Mouse (Mus musculus): ENCODE measurements around the gene Pigk.

Gene Pigk

DNA sequence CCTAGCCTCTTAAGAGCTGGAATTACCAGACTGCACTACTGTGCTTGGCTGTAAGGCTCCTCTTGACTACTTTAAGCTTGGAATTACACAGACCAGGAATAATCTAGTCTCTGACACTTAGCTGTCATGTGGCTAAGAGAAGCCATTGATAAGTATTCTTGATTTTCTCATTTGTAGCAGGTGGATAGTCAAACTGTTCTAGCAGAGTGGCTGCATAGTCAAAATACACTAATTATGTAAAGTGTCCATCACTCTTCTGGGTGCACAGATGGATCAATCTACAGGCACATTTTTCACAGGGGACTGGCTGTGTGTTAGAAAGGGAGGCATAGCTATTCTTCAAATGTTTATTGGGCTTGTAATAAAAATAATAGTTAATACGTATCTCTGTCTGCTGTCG is 276.9 kb downstream of the Pigk start:
- DNase-seq (ENCODE audit: low spot score), result no peak

DNA sequence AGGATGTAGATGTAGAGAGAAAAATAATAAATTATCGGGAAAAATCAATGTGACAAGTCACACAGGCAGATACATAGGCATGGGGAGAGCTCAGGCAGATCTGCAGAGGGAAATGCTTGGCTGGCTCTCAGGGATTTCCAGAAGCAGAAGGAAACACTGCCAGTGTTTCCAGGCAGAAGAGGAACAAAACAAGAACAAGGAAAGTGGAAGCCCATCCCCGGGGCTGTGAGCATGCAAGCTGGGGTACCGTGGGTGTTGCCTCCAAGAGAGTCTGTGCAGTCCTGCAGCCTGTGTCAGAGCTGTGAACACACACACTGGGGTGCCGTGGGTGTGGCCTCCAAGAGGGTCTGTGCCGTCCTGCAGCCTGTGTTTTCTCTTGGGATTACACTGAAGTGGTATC is 279.7 kb downstream of the Pigk start:
- DNase-seq (ENCODE audit: low spot score), result no peak

DNA sequence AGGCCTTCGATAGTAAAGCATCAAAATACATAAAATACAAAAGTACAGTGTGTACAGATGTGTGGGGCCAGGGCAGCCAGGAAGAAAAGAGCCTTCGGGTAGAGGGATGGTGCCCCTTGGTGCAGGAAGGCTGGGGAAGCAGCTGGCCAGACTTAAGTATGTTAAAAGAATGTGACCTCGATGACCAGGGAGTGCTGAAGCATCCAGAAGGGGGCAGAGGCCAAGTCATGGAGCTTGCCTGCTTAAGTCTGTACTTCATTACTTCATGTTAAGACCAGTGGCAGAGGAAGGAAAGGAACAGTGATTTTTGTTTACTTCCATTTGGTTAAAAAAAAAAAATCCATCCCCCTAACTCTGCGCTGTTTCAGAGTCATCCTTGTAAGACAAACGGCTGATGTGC is 284.2 kb downstream of the Pigk start:
- DNase-seq (ENCODE audit: low spot score), result no peak

DNA sequence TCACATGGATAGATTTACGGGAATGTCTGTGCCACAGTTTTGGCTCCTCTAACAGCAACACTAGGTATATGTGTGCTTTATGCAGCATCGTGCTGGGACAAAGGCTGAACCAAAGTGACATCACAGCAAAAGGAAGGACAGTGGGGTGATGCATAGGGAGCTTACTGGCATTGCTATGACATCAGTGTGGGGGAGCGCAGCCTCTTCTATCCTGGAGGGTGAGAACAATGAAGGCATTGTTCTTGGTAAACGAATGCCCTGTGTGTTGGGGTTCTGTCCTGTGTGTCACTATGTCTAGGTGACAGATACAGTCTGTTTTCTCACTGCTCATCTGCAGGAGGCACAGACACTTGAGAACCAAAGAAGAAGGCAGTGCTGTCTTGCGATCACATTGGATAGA is 285.0 kb downstream of the Pigk start:
- no peak for DNase-seq (ENCODE audit: low spot score)

DNA sequence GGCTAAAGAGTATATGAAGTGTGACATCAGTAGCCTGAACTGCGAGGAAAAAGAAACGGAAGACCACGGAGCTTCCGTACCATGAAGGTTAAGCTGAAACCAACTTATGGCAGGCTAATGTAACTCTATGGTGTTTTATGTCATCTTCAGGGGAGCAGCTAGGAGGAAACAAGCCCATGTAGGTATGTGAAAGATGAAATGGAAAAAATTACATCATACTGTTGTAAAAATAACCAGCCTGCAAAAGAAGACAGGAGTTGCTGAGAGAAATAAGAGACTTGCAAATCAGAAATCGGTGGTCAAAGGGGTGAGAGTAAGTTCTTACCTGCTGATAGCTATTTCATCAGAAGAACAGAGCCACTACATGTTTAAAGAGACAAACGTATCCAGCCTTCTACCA is 293.0 kb downstream of the Pigk start:
- no peak for DNase-seq (ENCODE audit: low spot score)

DNA sequence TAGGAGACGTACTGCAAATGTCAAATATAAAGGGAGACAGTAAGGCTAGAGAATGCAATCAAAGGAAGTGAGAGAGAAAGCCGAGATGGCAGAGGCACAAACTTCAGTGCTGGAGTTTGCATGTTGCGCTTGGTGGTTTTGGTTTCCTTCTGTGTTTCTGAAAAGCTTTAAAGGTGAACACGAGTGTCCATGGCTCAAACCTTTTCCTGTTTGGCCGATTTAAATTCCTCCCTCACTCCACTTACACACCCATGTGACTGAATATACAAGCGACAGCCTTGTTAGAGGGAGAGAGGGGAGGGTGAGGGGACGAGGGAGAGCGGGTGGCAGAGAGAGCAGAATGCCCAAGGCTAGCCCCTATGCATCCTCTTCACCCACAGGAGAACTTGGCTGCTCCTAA is 302.5 kb downstream of the Pigk start:
- DNase-seq (ENCODE audit: low spot score), result no peak

DNA sequence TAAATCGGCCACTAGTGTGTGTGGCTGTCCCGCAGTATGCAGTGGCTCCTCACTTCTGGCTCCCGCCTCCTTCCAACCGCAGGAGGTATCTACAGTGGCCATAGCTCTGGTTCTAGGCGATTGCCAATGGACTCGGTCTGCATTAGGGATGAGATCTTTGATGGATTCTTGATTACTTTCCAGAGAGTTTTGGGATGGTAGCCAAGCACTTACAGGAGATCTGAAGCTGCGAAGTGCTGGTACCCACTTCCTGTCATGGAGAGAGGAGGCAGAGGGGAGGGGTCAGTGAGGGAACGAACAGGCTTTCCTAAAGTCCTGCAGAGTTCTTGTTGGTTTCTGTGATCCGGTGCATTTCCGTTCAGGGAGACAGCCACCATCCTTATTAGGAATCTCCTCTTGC is 304.2 kb downstream of the Pigk start:
- DNase-seq (ENCODE audit: low spot score), result no peak

DNA sequence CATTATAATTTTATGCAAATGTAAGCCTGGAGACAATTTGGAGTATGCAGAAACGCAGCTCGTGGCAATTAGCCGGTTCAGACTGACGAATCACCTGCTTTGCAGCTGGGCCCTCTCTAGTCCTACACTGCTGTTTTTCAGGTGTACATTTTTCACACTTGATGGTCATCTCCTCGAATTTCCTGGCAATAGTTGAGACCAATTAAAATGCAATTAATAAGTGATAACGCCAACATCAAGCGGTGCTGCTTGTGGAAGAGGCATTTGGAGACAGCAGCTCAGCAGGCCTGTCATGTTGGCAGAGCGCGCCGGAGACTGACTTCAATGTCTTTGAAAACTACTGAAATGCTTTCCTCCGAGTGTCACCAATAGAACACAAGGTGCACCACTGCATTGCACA is 310.1 kb downstream of the Pigk start:
- DNase-seq (ENCODE audit: low spot score), result no peak

Measured in urinary bladder, postnatal 10 days (tissue).